Mouse (Mus musculus) cerebellum, adult 11 months (tissue): ENCODE results near the gene Apoa2.
A peak's percentile ranks its signal among the peaks of the same experiment; 100 is the strongest.

ENCODE experiments used
- DNase-seq: peaks from one replicate; pipeline ENCODE4 v3.0.0; 2022

The Apoa2 gene

DNA sequence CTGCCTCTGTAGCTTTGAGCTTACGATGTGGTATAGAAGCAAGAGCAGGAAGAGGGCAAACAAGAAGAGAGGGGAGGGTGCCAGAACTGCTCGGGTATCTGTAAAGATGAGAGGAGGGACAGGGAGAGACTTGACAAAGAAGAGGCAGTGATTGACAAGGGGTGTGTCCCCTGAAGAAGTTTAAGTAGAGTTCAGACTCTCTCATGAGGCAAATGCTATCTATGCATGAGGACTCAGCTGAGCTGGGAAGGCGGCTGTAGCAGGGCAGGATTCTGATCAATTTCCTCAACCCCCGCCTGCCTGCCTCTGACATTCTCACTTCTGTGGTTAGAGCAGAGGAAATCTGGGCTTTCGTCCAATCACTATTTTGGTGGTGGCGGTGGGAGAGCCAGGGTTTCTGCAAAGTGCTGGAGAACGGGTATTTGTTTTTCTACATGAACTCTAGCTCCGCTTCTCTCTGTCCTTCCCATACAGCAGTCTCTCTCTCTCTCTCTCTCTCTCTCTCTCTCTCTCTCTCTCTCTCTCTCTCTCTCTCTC lies 37.8 kb downstream of the Apoa2 start:
- no peak for DNase-seq

DNA sequence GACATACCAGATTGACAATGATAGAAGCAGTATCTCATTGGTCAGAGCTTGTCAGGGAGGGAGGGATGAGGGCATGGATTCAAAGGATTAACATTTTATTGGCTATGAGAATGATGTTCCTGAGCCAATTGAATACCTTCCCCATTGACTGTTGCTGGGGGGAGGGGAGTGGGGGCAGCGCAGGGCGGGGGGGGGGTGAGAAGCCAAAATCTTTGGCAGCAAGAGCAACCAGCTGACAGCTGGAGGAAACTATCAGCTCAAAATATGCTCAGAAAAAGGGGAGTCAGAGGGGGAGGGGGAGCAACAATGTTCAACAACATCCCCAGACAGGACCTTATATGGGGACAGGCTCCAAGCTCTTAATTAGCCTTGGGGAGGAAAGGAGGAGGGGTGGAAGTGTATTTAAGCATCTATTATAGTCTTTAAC lies 38.3 kb downstream of the Apoa2 start:
- DNase-seq: no peak

DNA sequence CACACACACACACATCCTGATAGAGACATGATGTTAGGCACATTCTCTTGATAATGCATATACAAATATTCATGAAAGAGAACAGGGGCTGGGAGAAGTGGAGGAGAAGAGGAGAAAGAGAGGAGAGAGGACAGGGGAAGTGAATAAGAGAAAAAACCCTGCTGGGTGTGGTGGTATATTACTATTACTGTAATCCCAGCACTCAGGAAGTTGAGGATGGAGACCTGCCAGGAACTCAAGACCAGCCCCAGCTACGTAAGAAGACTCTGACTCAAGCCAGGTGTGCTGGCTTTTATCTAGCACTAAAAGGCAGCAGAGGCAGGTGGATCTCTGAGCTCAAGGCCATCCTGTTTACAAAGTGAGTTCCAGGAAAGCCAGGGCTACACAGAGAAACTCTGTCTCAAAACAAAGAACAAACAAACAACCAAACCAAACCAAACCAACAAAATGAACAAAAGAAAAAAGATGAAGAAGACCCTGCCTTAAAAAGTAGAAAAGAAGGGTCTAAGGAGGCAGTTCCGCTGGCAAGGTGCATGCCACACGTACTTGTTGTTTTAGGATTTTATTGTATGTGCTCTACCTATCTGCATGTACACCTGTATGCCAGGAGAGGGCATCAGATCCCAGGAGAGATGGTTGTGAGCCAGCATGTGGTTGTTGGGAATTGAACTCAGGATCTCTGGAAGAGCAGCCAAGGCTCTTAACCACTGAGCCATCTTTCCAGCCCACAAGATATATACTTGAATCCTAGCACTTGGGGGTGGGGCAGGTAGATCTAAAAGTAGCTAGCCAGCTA lies 39.0 kb downstream of the Apoa2 start:
- DNase-seq: no peak

DNA sequence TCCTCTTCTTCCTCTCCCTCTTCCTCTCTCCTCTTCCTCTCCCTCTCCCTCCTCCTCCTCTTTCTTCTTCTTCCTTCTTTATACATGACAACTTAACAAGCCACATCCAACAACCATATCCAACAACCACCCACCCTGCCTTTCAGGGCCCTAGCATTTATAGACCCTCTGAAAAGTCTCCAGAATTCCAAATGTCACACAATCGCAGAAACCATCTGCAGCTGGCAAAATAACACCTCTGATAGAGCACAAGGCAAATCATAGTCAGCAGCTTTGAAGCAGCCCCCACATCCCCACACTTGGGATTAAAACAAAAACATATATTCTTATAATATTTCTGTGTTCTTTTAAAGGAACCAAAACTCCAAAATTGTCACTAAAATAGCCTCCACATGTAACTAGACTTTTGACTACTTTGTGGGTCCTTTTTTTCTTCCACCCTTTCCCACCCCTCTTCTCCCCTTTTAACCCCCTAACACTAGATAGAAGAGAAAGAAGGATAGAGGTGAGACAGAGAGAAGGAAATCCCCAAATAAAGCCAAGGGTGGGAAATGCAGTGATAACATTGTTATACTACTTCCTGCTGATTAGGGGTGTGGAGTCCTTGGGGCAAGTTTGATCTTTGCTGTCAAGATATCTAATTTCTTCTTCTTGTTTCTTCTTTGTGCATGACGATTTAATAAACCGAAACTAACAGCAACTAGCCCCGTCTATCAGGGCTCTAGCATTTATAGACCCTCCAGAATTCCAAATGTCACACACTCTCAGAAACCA lies 41.3 kb downstream of the Apoa2 start:
- no peak for DNase-seq

DNA sequence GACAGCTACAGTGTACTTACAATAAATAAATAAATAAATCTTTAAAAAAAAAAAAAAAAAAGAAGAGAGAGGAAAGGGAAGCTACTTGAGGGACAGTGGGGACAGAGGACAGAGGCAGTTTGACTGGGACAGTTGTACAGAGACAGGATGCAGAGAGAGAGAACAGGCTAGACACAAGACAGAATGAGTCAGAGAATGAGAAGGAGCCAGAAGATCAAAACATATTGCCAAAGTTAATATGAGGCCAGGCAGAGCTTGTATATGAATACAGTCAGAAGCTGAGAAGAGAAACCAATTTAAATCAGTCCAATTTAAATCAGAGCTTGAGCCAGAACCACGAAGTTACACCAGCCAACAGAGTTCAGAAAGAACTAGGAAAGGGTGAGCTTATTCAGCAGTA lies 43.5 kb downstream of the Apoa2 start:
- DNase-seq: no peak

DNA sequence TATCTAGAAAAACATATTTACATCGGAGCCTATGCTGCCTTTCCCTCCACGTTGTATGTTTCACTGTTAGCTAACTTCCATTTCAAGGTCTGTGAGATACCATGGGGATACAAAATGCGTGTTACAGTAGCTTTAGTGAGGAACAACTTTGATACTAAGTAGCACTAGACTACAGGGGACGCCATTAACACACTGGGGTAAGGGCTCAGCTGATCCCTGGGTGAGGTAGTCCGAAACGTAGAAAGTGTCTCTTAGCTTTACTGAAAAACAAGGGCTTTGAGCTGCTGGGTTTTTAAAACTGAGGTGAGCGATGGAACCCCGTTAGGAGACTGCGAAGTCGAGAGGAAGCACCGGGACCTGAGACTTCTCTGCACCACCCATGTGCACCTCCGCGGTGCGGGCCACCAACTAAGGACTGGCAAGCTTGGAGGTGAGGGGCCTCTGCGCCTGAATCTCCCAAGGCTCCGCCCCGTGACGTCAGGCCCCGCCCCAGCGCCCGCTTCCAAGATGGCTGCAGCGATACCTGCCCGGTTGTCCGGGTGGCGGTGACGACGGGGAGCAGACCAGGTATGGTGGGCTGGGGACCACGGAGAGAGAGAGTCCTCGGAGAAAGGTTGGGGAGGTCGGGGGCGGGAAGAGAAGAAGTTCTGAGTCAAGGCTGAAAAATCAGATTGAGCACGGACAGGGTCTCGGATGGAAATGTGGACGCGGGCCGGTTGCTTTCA lies 45.2 kb downstream of the Apoa2 start, which contains the start of gene B4galt3:
B4galt3 (plus strand) TSS at position 481 of the 725 bp plus-strand sequence.
- peak; percentile 98 for DNase-seq

DNA sequence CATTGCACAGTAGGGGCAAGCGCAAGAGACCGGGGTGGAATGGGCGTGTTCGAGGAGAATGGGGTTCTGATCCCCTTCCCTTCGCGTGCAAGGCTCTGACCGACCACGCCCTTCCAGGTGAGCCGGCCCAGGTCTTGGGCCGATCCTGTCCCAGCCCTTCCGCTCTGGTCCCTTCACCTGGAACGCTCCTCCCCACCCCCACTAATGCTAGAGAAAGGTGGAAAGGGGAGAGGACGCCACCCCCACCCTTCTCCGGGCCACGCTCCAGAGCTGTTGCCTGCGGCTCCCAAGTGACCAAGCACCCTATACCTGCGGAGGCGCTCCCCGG lies 45.7 kb downstream of the Apoa2 start:
- peak; percentile 61 for DNase-seq

DNA sequence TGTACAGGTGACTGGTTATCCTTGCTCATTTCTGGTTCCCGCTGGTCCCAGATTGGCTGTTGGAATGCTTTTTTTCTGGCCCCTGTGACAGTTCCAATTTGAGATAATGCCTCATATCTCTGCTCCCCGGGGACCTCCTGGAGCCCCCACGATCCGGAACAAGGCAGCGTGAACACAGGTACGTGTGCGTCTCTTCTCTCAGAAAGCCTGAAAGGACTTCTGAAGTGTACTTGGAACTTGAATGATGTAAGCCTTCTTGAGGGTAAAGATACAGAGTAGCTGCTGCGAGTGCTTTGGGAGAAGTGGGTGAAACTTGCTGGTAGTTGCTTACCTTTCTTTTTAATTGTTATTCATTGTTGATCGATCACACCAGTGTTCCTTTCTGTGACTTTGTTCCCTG lies 46.3 kb downstream of the Apoa2 start:
- DNase-seq: no peak

DNA sequence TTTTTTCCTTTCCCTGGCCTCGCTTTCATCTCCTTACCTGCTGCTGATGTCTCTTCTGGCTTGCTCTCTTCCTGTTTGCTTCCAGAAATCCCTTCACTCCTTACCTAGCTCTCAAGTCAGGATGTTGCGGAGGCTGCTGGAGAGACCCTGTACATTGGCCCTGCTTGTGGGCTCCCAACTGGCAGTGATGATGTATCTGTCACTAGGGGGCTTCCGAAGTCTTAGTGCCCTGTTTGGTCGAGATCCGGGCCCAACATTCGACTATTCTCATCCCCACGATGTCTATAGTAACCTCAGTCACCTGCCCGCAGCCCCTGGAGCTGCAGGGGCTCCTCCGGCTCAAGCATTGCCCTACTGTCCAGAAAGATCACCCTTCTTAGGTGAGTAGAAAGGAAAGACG lies 46.8 kb downstream of the Apoa2 start:
- no peak for DNase-seq

DNA sequence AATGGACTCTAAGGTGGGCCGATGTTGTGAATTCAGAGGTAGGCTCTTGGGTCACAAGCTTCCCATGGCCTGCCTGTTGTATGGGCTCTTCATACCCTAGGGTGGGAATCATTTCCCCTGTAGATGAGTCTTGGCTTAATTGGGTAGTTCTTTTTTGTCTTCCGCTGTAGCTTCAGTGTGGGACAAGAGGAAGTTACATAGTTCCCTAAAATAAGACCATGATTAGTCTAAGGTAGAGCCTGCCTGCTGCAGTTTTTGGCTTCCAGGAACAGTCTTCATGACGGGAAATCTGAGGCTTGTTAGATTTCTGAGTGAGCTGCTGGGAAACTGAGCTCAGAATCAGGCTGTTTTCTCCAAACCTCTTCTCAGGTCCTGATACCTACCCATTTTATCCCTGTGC lies 47.2 kb downstream of the Apoa2 start:
- DNase-seq: no peak

DNA sequence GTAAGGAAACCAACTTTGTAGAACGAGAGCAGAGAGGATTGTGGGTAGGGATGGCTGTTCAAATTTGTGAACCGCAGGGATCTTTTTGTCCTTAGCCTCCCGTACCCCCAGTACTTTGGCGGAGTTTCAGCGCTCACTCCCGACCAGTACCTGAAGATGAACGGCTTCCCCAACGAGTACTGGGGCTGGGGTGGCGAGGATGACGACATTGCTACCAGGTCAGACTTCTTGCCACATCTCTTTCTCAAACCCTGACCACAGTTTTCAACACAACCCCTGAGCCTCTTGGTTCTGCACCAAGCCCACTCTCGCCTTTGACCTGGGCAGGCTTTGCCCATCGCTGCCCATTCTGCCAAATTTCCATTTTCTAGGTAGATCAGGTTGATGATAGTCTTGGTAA lies 49.3 kb downstream of the Apoa2 start:
- no peak for DNase-seq

DNA sequence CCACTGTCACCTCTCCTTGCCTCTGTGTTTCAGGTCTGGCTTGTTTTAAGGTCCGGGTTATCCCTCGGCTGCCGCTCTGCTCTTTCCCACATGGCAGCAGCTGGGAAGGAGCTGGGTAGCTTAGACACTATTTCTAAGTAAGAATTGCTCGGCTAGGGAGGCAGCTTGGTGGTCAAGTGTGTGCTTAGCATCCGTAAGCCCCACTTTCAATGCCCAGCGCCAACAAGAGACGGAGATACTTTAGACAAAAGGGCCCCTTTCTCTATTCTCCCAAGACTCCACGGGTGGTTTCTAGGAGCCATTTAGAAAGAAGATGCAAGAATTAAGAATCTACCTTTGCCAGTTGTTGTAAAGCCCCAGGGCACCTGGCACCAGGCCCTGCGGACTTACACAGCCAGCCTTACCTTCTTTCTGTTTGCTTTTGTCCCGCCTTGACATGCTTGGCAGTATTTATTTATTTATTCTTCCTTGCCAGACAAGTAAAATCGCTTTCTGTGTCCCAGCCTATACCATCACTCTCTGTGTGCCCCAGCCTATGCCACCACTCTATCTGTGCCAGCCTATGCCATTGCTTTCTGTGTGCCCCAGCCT lies 50.4 kb downstream of the Apoa2 start:
- no peak for DNase-seq
